Mouse (Mus musculus) MEL (cell line): ENCODE results near the gene A1cf. TPM values are rescaled to one million over a fixed set of nuclear protein-coding genes. Genes with fewer than 3 reads are reported as not detected.

ENCODE experiments used
- DNase-seq: peaks from one replicate; pipeline ENCODE4 v3.0.0; 2011; ENCODE audit warnings: low read depth, low spot score
- H3K27ac ChIP-seq: 2 replicates; pipeline ENCODE4 v1.5.1; 2012; ENCODE audit warnings: low read depth, mild to moderate bottlenecking, control low read depth, low read length, moderate library complexity; ENCODE audit not compliant: control insufficient read depth
- H3K27me3 ChIP-seq, 2 experiments: fragments of 150-350 bp in 1 of 2; sonication (generic) in 1 of 2; 2 replicates each; pipeline ENCODE4 v1.6.1; 2012; ENCODE audit warnings: low read length in 2 of 2, mild to moderate bottlenecking in 2 of 2, improper control_type of control experiment in 1 of 2, moderate library complexity in 1 of 2; ENCODE audit not compliant: insufficient read depth in 2 of 2, control insufficient read depth in 1 of 2
- H3K36me3 ChIP-seq, 2 experiments: 2 replicates each; pipeline ENCODE4 v1.6.1; 2012 to 2014; ENCODE audit warnings: low read length in 2 of 2, improper control_type of control experiment in 1 of 2, inconsistent platforms in 1 of 2, mild to moderate bottlenecking in 1 of 2; ENCODE audit not compliant: insufficient read depth in 2 of 2, control insufficient read depth in 1 of 2
- H3K4me1 ChIP-seq, 2 experiments: fragments of 150-350 bp in 1 of 2; sonication (generic) in 1 of 2; 2 replicates each; pipeline ENCODE4 v1.6.1; 2012; ENCODE audit warnings: low read length in 2 of 2, improper control_type of control experiment in 1 of 2, mild to moderate bottlenecking in 1 of 2; ENCODE audit not compliant: insufficient read depth in 2 of 2, control insufficient read depth in 1 of 2
- H3K4me3 ChIP-seq, 2 experiments: fragments of 150-350 bp in 1 of 2; sonication (generic) in 1 of 2; 2 replicates each; pipeline ENCODE4 v1.5.1; 2012; ENCODE audit warnings: low read depth in 2 of 2, low read length in 2 of 2, mild to moderate bottlenecking in 2 of 2, moderate library complexity in 2 of 2, control low read depth in 1 of 2, improper control_type of control experiment in 1 of 2; ENCODE audit not compliant: control insufficient read depth in 1 of 2, insufficient read depth in 1 of 2
- H3K79me2 ChIP-seq: 2 replicates; pipeline ENCODE4 v1.6.1; 2012; ENCODE audit warnings: mild to moderate bottlenecking, low read length, moderate library complexity; ENCODE audit not compliant: control insufficient read depth, poor library complexity, insufficient read depth
- H3K9ac ChIP-seq: 2 replicates; pipeline ENCODE4 v1.6.1; 2012; ENCODE audit warnings: low read depth, mild to moderate bottlenecking, control low read depth, low read length, moderate library complexity; ENCODE audit not compliant: control insufficient read depth, poor library complexity, severe bottlenecking
- H3K9me3 ChIP-seq: fragments of 150-350 bp; sonication (generic); replicated peaks from 2 replicates; pipeline ENCODE4 v1.6.1; 2012; ENCODE audit warnings: mild to moderate bottlenecking, low read length, improper control_type of control experiment, moderate library complexity; ENCODE audit not compliant: insufficient read depth
- BHLHE40 ChIP-seq: IDR thresholded peaks from 2 replicates; pipeline ENCODE4 v1.6.1; 2012; ENCODE audit warnings: low read depth, mild to moderate bottlenecking, inconsistent platforms, low read length, improper control_type of control experiment, borderline replicate concordance
- CHD2 ChIP-seq: IDR thresholded peaks from 2 replicates; pipeline ENCODE4 v1.6.1; 2011; ENCODE audit warnings: low read length, improper control_type of control experiment
- CTCF ChIP-seq, 3 experiments: IDR thresholded peaks in 2 of 3; conservative IDR thresholded peaks in 1 of 3; 2 replicates each; pipeline ENCODE4 v1.5.1; 2011 to 2012; ENCODE audit warnings: low read length in 3 of 3, low read depth in 2 of 3, mild to moderate bottlenecking in 2 of 3, improper control_type of control experiment in 1 of 3, inconsistent platforms in 1 of 3, mixed read lengths in 1 of 3, moderate library complexity in 1 of 3; ENCODE audit not compliant: control insufficient read depth in 1 of 3, insufficient read depth in 1 of 3, poor library complexity in 1 of 3, severe bottlenecking in 1 of 3
- ELF1 ChIP-seq: IDR thresholded peaks from 2 replicates; pipeline ENCODE4 v1.6.1; 2014; ENCODE audit warnings: low read depth, mild to moderate bottlenecking, inconsistent platforms, low read length, improper control_type of control experiment, moderate library complexity
- GATA1 ChIP-seq: IDR thresholded peaks from 2 replicates; pipeline ENCODE4 v1.6.1; 2011; ENCODE audit warnings: low read depth, low read length, improper control_type of control experiment
- JUND ChIP-seq: IDR thresholded peaks from 2 replicates; pipeline ENCODE4 v1.6.1; 2011; ENCODE audit warnings: low read depth, mild to moderate bottlenecking, improper control_type of control experiment, low read length
- KAT2A ChIP-seq: conservative IDR thresholded peaks from 2 replicates; pipeline ENCODE4 v1.6.1; 2012; ENCODE audit warnings: low read depth, low read length, improper control_type of control experiment, inconsistent platforms
- MXI1 ChIP-seq: IDR thresholded peaks from 2 replicates; pipeline ENCODE4 v1.6.1; 2011; ENCODE audit warnings: mild to moderate bottlenecking, low read depth, low read length, improper control_type of control experiment
- MYC ChIP-seq: IDR thresholded peaks from 2 replicates; pipeline ENCODE4 v1.6.1; 2011; ENCODE audit warnings: low read depth, mild to moderate bottlenecking, low read length, improper control_type of control experiment, moderate library complexity
- POLR2AphosphoS2 ChIP-seq: IDR thresholded peaks from 2 replicates; pipeline ENCODE4 v1.6.1; 2011; ENCODE audit warnings: low read length, improper control_type of control experiment
- POLR2AphosphoS5 ChIP-seq: IDR thresholded peaks from 2 replicates; pipeline ENCODE4 v1.6.1; 2012; ENCODE audit warnings: low read depth, borderline replicate concordance, mild to moderate bottlenecking, inconsistent platforms, low read length, moderate library complexity, mixed read lengths
- RAD21 ChIP-seq: IDR thresholded peaks from 2 replicates; pipeline ENCODE4 v1.6.1; 2011; ENCODE audit warnings: mild to moderate bottlenecking, low read depth, low read length, improper control_type of control experiment
- SIN3A ChIP-seq: IDR thresholded peaks from 2 replicates; pipeline ENCODE4 v1.6.1; 2012; ENCODE audit warnings: low read length, improper control_type of control experiment, inconsistent platforms
- SMC3 ChIP-seq: IDR thresholded peaks from 2 replicates; pipeline ENCODE4 v1.6.1; 2011; ENCODE audit warnings: low read depth, low read length, improper control_type of control experiment
- TAL1 ChIP-seq: IDR thresholded peaks from 2 replicates; pipeline ENCODE4 v1.6.1; 2012; ENCODE audit warnings: mild to moderate bottlenecking, inconsistent platforms, low read length, moderate library complexity, mixed read lengths
- TCF12 ChIP-seq: IDR thresholded peaks from 2 replicates; pipeline ENCODE4 v1.6.1; 2014; ENCODE audit warnings: low read depth, mild to moderate bottlenecking, inconsistent platforms, low read length, improper control_type of control experiment, moderate library complexity
- UBTF ChIP-seq: IDR thresholded peaks from 2 replicates; pipeline ENCODE4 v1.6.1; 2012; ENCODE audit warnings: low read depth, mild to moderate bottlenecking, inconsistent platforms, low read length, improper control_type of control experiment, moderate library complexity, borderline replicate concordance; ENCODE audit not compliant: insufficient read depth
- USF1 ChIP-seq: IDR thresholded peaks from 2 replicates; pipeline ENCODE4 v1.6.1; 2014; ENCODE audit warnings: low read depth, mild to moderate bottlenecking, inconsistent platforms, low read length, improper control_type of control experiment, moderate library complexity
- USF2 ChIP-seq, 2 experiments: IDR thresholded peaks; 2 replicates each; pipeline ENCODE4 v1.6.1; 2011 to 2012; ENCODE audit warnings: improper control_type of control experiment in 2 of 2, low read length in 2 of 2, borderline replicate concordance in 1 of 2, inconsistent platforms in 1 of 2, low read depth in 1 of 2, mild to moderate bottlenecking in 1 of 2; ENCODE audit not compliant: insufficient read depth in 1 of 2
- ZC3H11A ChIP-seq: IDR thresholded peaks from 2 replicates; pipeline ENCODE4 v1.6.1; 2012; ENCODE audit warnings: low read depth, mild to moderate bottlenecking, inconsistent platforms, low read length, improper control_type of control experiment
- ZNF384 ChIP-seq: IDR thresholded peaks from 2 replicates; pipeline ENCODE4 v1.6.1; 2012; ENCODE audit warnings: low read depth, mild to moderate bottlenecking, inconsistent platforms, low read length, improper control_type of control experiment
- polyA plus RNA-seq, 2 experiments: library from polyadenylated mRNA; stranded (reverse) in 1 of 2; unstranded in 1 of 2; fragments of >175 nt in 1 of 2; fragments of >200 nt in 1 of 2; gene quantifications; 2 replicates each; pipeline versions ENCODE4 v1.2.1 to v1.2.4; 2012; ENCODE audit warnings: low replicate concordance in 2 of 2, low read depth in 1 of 2; ENCODE audit not compliant: insufficient read length in 2 of 2, insufficient read depth in 1 of 2, missing spikeins in 1 of 2
- total RNA-seq: library from RNA; depleted of rRNA; stranded (reverse); fragments of 300-350 nt; gene quantifications from 2 replicates; pipeline ENCODE4 v1.2.3, GENCODE M21; 2012

The A1cf gene
- total and polyA plus RNA-seq, 3 experiments = not detected

- no peak for TF ChIP-seq SMC3
- TF ChIP-seq CTCF (IDR thresholded peaks at IDR 0.05 in 2 of 3, conservative IDR thresholded peaks at IDR 0.05 in 1 of 3; ENCODE audit: control insufficient read depth in 1 of 3, insufficient read depth in 1 of 3, low read depth in 2 of 3, low read length in 3 of 3, poor library complexity in 1 of 3, severe bottlenecking in 1 of 3) = no peak
- TF ChIP-seq KAT2A = no peak
- TF ChIP-seq USF1 = no peak
- no peak for TF ChIP-seq CHD2
- no peak for TF ChIP-seq ZNF384
- TF ChIP-seq ELF1 = no peak
- no peak for TF ChIP-seq JUND
- TF ChIP-seq TCF12 = no peak
- TF ChIP-seq GATA1 = no peak
- TF ChIP-seq POLR2AphosphoS5 = no peak
- no peak for TF ChIP-seq UBTF
- no peak for TF ChIP-seq POLR2AphosphoS2
- no peak for TF ChIP-seq USF2 (IDR thresholded peaks at IDR 0.05; ENCODE audit: borderline replicate concordance in 1 of 2, insufficient read depth in 1 of 2, low read depth in 1 of 2, low read length in 2 of 2)
- Histone ChIP-seq H3K4me3 (peak overlapping the region; percentile 29 to 40), H3K27ac (no peak overlapping the region), H3K27me3 (no peaks in the 10 kb centered on the region), H3K79me2 (no peaks in the 10 kb centered on the region), H3K9ac (peak overlapping the region; percentile 21; the same call in 1 of the 2 replicates), H3K4me1 (peaks cover 0 to 16% of the 10 kb centered on the region in 2 experiments; a peak in 3 of 4 replicates), H3K36me3 (peaks cover 0 to 14% of the 10 kb centered on the region in 2 experiments; a peak in 2 of 4 replicates), H3K9me3 (no peaks in the 10 kb centered on the region)
- DNase-seq = peak; percentile 47
Observed at GRCm38 (mm10) chr19:31971405-31971804, 102.8 kb downstream of the A1cf start.

GRCm38 (mm10) chr19:31971998-31972397 lies 103.4 kb downstream of the A1cf start:
- Histone ChIP-seq H3K27me3 (no peaks in the 10 kb centered on the region), H3K79me2 (no peaks in the 10 kb centered on the region), H3K27ac (no peak overlapping the region), H3K36me3 (peaks cover 0 to 14% of the 10 kb centered on the region in 2 experiments; a peak in 2 of 4 replicates)
- TF ChIP-seq GATA1 = no peak
- TF ChIP-seq MXI1 = peak; percentile 68; the same call in 1 of the 2 replicates
- peak; percentile 90 for TF ChIP-seq ZC3H11A
- TF ChIP-seq SIN3A = peak; percentile 53; the same call in 1 of the 2 replicates
- TF ChIP-seq SMC3 = peak; percentile 95
- TF ChIP-seq ZNF384 = peak; percentile 93
- peak; percentile 99 for TF ChIP-seq RAD21
- peak; percentile 85; the same call in 1 of the 2 replicates for TF ChIP-seq MYC
- TF ChIP-seq CTCF (IDR thresholded peaks at IDR 0.05 in 2 of 3, conservative IDR thresholded peaks at IDR 0.05 in 1 of 3; ENCODE audit: control insufficient read depth in 1 of 3, insufficient read depth in 1 of 3, low read depth in 2 of 3, low read length in 3 of 3, poor library complexity in 1 of 3, severe bottlenecking in 1 of 3) = peak; percentile 90 to 99 (median 95)
- TF ChIP-seq BHLHE40 = no peak
- no peak for TF ChIP-seq TAL1
- TF ChIP-seq, all 39 proteins: peak for 8
- H3K4me1 ChIP-seq = peaks cover 0 to 16% of the 10 kb centered on the region in 2 experiments; a peak in 3 of 4 replicates
- H3K9me3 ChIP-seq = no peaks in the 10 kb centered on the region
- H3K4me3 ChIP-seq = peak overlapping the region in 1 of 2 experiments; percentile 29; a peak in 2 of 4 replicates
- no peak overlapping the region for H3K9ac ChIP-seq
- DNase-seq = peak; percentile 92
